Mouse (Mus musculus): Measurements from ENCODE around the gene Dnmt3l. TPM values are rescaled to one million over a fixed set of nuclear protein-coding genes. Genes with fewer than 3 reads are reported as not detected.

Dnmt3l gene
- polyA plus RNA-seq (2017; shearing (Covaris generic)) = under 1 TPM in 1 of 2 experiments, not detected in 1; 0.20 TPM

DNA sequence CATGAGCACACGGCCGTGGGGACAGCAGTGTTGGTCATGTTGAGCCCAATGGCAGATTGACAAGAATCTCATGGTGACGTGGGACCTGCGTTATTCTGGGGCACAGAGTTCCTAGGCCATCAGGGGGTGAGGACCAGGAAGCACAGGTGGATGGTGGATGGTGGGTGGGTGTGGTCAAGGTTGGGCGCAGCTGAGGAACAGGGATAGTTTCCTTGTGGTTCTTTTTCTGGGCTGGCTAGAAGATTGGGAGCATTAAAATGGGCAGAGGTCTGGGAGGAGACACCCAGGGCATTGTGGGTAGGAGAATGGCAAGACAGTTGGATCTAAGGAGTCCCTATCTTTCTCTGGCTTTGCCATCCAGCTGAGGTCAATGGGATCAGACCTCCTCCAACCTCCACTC, at the start of gene Dnmt3l:
Gene Dnmt3l (plus strand): TSS at position 301 of the 400 bp plus-strand sequence.

DNA sequence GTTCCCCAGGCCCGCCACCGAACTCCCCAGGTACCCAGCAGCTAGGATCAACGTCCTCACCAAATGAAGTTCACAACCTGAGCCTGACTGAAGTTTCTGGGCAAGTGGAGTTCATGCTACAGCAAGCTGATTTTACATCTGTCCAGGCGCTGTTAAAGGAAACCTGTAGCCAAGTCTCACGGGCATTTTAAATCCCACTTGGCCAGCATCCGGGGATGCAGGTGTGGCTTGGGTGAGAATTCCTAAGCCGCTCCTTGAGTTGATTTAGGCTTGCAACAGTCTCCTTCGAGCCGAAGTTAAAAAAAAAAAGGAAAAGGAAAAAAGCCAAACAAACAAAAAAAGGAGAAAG, 31.8 kb upstream of the Dnmt3l start, which contains the start of gene Pfkl:
Gene Pfkl (minus strand): TSS at position 139 of the 349 bp plus-strand sequence.

GRCm38 (mm10) chr10:78043406-78043836, 1.7 kb downstream of the Dnmt3l start, which contains the start of gene Aire:
Gene Aire, minus strand, starts transcription at chr10:78043610.

DNA sequence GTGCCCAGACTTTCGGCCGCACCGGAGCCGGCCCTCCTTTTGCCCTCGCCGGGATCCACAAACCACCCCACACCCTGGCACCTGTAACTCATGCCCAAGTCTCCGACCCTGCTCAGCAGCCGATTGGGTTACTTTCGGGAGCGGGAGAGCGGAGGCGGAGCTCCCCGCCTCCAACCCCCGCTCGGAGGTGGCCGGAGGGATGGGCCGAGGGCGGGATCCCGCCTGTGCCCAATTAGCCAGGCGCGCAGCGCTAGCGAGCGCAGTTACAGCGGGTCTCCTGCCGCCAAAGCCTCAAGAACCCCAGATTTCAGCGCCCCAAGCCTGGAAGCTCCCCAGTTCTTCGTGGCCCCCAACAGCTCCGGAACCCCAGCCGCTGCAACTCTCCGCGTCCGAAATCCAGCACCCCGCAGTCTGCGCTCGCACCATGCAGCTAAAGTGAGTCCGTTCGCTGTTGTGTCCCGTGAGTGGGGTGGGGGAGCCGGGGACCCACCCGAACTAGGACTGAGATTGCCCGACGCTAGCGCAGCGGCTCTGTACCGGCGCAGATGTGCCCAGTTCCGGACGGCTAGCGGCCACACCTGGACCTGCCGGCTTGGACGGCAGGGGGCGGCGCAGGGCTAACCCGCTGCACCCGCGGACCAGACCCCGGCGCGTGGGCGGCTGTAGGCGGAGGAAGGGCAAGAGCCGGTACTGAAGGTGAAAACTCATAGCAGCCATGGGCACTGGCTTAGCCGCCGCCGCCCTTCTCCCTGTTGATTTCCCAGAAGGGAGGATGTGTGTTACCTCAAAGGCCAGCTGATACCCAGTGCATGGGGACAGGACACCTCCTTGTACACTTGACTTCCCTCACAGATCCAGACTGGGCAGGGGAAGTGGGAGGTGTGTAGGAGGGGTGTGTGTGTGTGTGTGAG, 27.6 kb downstream of the Dnmt3l start, which contains the start of gene Icosl:
Gene Icosl (plus strand): TSS at position 202 of the 911 bp plus-strand sequence.

Other genes with a start within 250 kb of the Dnmt3l start
- not detected for gene Gm9639, start 246.9 kb upstream of the Dnmt3l start, polyA plus RNA-seq (2017; shearing (Covaris generic))
- not detected for gene Gm19668, start 242.8 kb upstream of the Dnmt3l start, polyA plus RNA-seq (2017; shearing (Covaris generic))
- gene Gm9507, start 230.1 kb upstream of the Dnmt3l start, polyA plus RNA-seq (2017; shearing (Covaris generic)) = not detected
- not detected for gene Gm2696, start 227.3 kb upstream of the Dnmt3l start, polyA plus RNA-seq (2017; shearing (Covaris generic))
- under 1 TPM in 1 of 2 experiments, not detected in 1; 0.21 TPM for gene Krtap10-4, start 214.9 kb upstream of the Dnmt3l start, polyA plus RNA-seq (2017; shearing (Covaris generic))
- gene Krtap10-10, start 206.0 kb upstream of the Dnmt3l start, polyA plus RNA-seq (2017; shearing (Covaris generic)) = not detected
- gene Gm36176, start 195.1 kb upstream of the Dnmt3l start, polyA plus RNA-seq (2017; shearing (Covaris generic)) = not detected
- not detected for gene Gm10318, start 189.1 kb upstream of the Dnmt3l start, polyA plus RNA-seq (2017; shearing (Covaris generic))
- gene Gm3285, start 180.0 kb upstream of the Dnmt3l start, polyA plus RNA-seq (2017; shearing (Covaris generic)) = not detected
- gene Lrrc3, start 139.4 kb upstream of the Dnmt3l start, polyA plus RNA-seq (2017; shearing (Covaris generic)) = under 1 TPM in 1 of 2 experiments, not detected in 1; 0.22 TPM
- 1 to 10 TPM; 1.2 to 1.7 TPM for gene Trpm2, start 71.4 kb upstream of the Dnmt3l start, polyA plus RNA-seq (2017; shearing (Covaris generic))
- gene 1810043G02Rik, start 63.4 kb upstream of the Dnmt3l start, polyA plus RNA-seq (2017; shearing (Covaris generic)) = 10 to 100 TPM in 1 of 2 experiments, 1 to 10 TPM in 1; 5.0 to 11.3 TPM
- 10 to 100 TPM; 53.8 to 58.8 TPM for gene Pfkl, start 31.9 kb upstream of the Dnmt3l start, polyA plus RNA-seq (2017; shearing (Covaris generic))
- 1 to 10 TPM in 1 of 2 experiments, under 1 TPM in 1; 0.21 to 1.5 TPM for gene Aire, start 1.7 kb downstream of the Dnmt3l start, polyA plus RNA-seq (2017; shearing (Covaris generic))
- 10 to 100 TPM in 1 of 2 experiments, 1 to 10 TPM in 1; 5.3 to 11.4 TPM for gene Icosl, start 27.4 kb downstream of the Dnmt3l start, polyA plus RNA-seq (2017; shearing (Covaris generic))
- gene D10Jhu81e, start 127.8 kb downstream of the Dnmt3l start, polyA plus RNA-seq (2017; shearing (Covaris generic)) = 10 to 100 TPM; 67.7 to 79.8 TPM
- gene Pwp2, start 143.2 kb downstream of the Dnmt3l start, polyA plus RNA-seq (2017; shearing (Covaris generic)) = 10 to 100 TPM; 15.2 to 16.5 TPM
- gene Trappc10, start 202.7 kb downstream of the Dnmt3l start, polyA plus RNA-seq (2017; shearing (Covaris generic)) = 10 to 100 TPM; 42.4 to 44.6 TPM

All from activated CD4-positive, CD25-positive, alpha-beta regulatory T cell (primary cell).